Mouse (Mus musculus): Measurements from ENCODE around the gene Pin1.
A peak's percentile ranks its signal among the peaks of the same experiment; 100 is the strongest.
"Not testable (repeated sequence)": the region's sequence is repeated elsewhere in the genome, so short reads cannot be mapped to it uniquely, and the experiment has no call there.

Gene Pin1

GRCm38 (mm10) chr9:20651602-20652259, at the start of gene Pin1:
Gene Pin1 (plus strand): TSS chr9:20652095.
- peak; percentile 98 for DNase-seq (ENCODE audit: low read depth, low spot score)

- DNase-seq (ENCODE audit: low read depth, low spot score): no peak
Observed at GRCm38 (mm10) chr9:20606269-20606668, 45.6 kb upstream of the Pin1 start.

- DNase-seq (ENCODE audit: low read depth, low spot score): peak; percentile 94
Observed at GRCm38 (mm10) chr9:20607100-20607974, 44.6 kb upstream of the Pin1 start.

- DNase-seq (ENCODE audit: low read depth, low spot score): peak; percentile 26
Observed at GRCm38 (mm10) chr9:20609831-20610464, 41.9 kb upstream of the Pin1 start.

- no peak for DNase-seq (ENCODE audit: low read depth, low spot score)
Observed at GRCm38 (mm10) chr9:20611976-20612375, 39.9 kb upstream of the Pin1 start.

- DNase-seq (ENCODE audit: low read depth, low spot score): no peak
Observed at GRCm38 (mm10) chr9:20616685-20617084, 35.2 kb upstream of the Pin1 start.

- no peak for DNase-seq (ENCODE audit: low read depth, low spot score)
Observed at GRCm38 (mm10) chr9:20631332-20631731, 20.6 kb upstream of the Pin1 start.

- not testable (repeated sequence) for DNase-seq (ENCODE audit: low read depth, low spot score)
Observed at GRCm38 (mm10) chr9:20635676-20636075, 16.2 kb upstream of the Pin1 start.

GRCm38 (mm10) chr9:20636256-20636655, 15.6 kb upstream of the Pin1 start:
- peak; percentile 39 for DNase-seq (ENCODE audit: low read depth, low spot score)

- no peak for DNase-seq (ENCODE audit: low read depth, low spot score)
Observed at GRCm38 (mm10) chr9:20636790-20637189, 15.1 kb upstream of the Pin1 start.

GRCm38 (mm10) chr9:20638552-20638951, 13.3 kb upstream of the Pin1 start:
- DNase-seq (ENCODE audit: low read depth, low spot score): no peak

GRCm38 (mm10) chr9:20639486-20639885, 12.4 kb upstream of the Pin1 start:
- DNase-seq (ENCODE audit: low read depth, low spot score): no peak

GRCm38 (mm10) chr9:20641501-20641900, 10.4 kb upstream of the Pin1 start:
- DNase-seq (ENCODE audit: low read depth, low spot score): no peak

GRCm38 (mm10) chr9:20642101-20642895, 9.6 kb upstream of the Pin1 start, which contains the start of gene Ubl5:
Gene Ubl5 (plus strand): TSS chr9:20642878.
- DNase-seq (ENCODE audit: low read depth, low spot score): peak; percentile 70

- DNase-seq (ENCODE audit: low read depth, low spot score): peak; percentile 93
Observed at GRCm38 (mm10) chr9:20642896-20643466, 8.9 kb upstream of the Pin1 start.

GRCm38 (mm10) chr9:20643781-20644180, 8.1 kb upstream of the Pin1 start:
- peak; percentile 51 for DNase-seq (ENCODE audit: low read depth, low spot score)

- DNase-seq (ENCODE audit: low read depth, low spot score): peak; percentile 89
Observed at GRCm38 (mm10) chr9:20644360-20645081, 7.4 kb upstream of the Pin1 start, which contains the start of gene Fbxl12. Gene Fbxl12 (minus strand): TSS chr9:20644767.

GRCm38 (mm10) chr9:20645121-20645520, 6.8 kb upstream of the Pin1 start:
- DNase-seq (ENCODE audit: low read depth, low spot score): peak; percentile 79

- DNase-seq (ENCODE audit: low read depth, low spot score): no peak
Observed at GRCm38 (mm10) chr9:20652260-20652658, 364 bp downstream of the Pin1 start.

- no peak for DNase-seq (ENCODE audit: low read depth, low spot score)
Observed at GRCm38 (mm10) chr9:20653859-20654258, 2.0 kb downstream of the Pin1 start.

All from CD4-positive, CD25-positive, alpha-beta regulatory T cell, adult 2 months (primary cell).